Comparison of ENCODE assay signal across 25 mouse cellular contexts in the genomic region with DNA sequence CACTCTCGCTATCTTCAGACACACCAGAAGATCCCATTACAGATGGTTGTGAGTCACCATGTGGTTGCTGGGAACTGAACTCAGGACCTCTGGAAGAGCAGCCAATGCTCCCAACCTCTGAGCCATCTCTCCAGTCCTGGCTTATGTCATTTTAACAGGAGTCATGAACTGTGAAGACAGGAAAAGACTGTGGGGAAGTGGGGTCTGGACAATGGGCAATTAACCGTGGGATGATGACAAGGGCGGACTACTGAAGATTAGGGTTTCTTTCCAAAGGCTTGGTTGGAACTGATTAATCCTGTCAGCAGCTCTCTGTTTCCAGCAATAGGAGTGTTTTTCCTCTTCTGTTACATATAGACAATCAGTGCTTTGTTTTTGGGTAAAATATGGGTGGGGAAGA. TPM values are rescaled to one million over a fixed set of nuclear protein-coding genes. Genes with fewer than 3 reads are reported as not detected.
DNase-seq lines count a peak whose midpoint lies in the region; ATAC-seq and TF ChIP-seq lines count a peak whose summit lies in the region.
"Had no signal": no experiment of that assay in that cellular context is flagged by ENCODE, and none has a peak within 500 bp of the region (broad histone marks: within the 10 kb centered on the region; RNA-seq: fewer than 3 reads in every experiment).

No protein-coding gene starts in this region.

- H3K9ac ChIP-seq in heart, embryonic 12.5 days = no peak overlapping the region
- no peak overlapping the region for H3K9ac ChIP-seq in liver, adult 2 months (ENCODE audit: low read depth, low read length)
- H3K9ac ChIP-seq in liver, postnatal 0 days (replicated peaks) = no peak overlapping the region
- H3K9ac ChIP-seq in stomach, postnatal 0 days (ENCODE audit: low read length) = no peak overlapping the region
- H3K9ac ChIP-seq: forebrain, embryonic 13.5 days; heart, embryonic 13.5 days; hindbrain, embryonic 14.5 days had no signal

- 54% methylated on average over 3 of the region's 3 CpGs for WGBS in heart, embryonic 12.5 days
- WGBS in liver, adult 2 months = 85% methylated on average over 3 of the region's 3 CpGs
- WGBS in liver, postnatal 0 days (ENCODE audit: insufficient replicate concordance) = 74% methylated on average over 3 of the region's 3 CpGs
- WGBS in stomach, postnatal 0 days = 79% methylated on average over 3 of the region's 3 CpGs

- no peak overlapping the region for H3K4me2 ChIP-seq in heart, embryonic 12.5 days
- no peak overlapping the region for H3K4me2 ChIP-seq in liver, postnatal 0 days (ENCODE audit: low read depth, low read length)
- no peak overlapping the region for H3K4me2 ChIP-seq in stomach, postnatal 0 days (replicated peaks; ENCODE audit: low read depth)
- H3K4me2 ChIP-seq: forebrain, embryonic 13.5 days; heart, embryonic 13.5 days; hindbrain, embryonic 14.5 days had no signal

- no peaks in the 10 kb centered on the region for H3K36me3 ChIP-seq in heart, embryonic 12.5 days
- no peaks in the 10 kb centered on the region for H3K36me3 ChIP-seq in liver, adult 2 months (ENCODE audit: control insufficient read depth, insufficient read depth, low read length)
- H3K36me3 ChIP-seq in liver, postnatal 0 days (replicated peaks; ENCODE audit: insufficient read depth, low read length) = no peaks in the 10 kb centered on the region
- no peaks in the 10 kb centered on the region for H3K36me3 ChIP-seq in stomach, postnatal 0 days (ENCODE audit: control insufficient read depth, insufficient read depth, low read length)
- H3K36me3 ChIP-seq: forebrain, embryonic 10.5 days; G1E; heart, embryonic 13.5 days had no signal

- no peak for TF ChIP-seq CTCF in liver, adult 2 months (IDR thresholded peaks at IDR 0.05; ENCODE audit: low read depth, low read length)
- no peak for TF ChIP-seq CTCF in liver, postnatal 0 days (IDR thresholded peaks at IDR 0.05; ENCODE audit: low read depth)
- no peak for TF ChIP-seq CTCF in stomach, postnatal 0 days (IDR thresholded peaks at IDR 0.05; ENCODE audit: low read depth)

- H3K27me3 ChIP-seq in heart, embryonic 12.5 days (replicated peaks) = peaks cover 3% of the 10 kb centered on the region; the same call in 1 of the 2 replicates
- no peaks in the 10 kb centered on the region for H3K27me3 ChIP-seq in liver, adult 2 months (ENCODE audit: control insufficient read depth, insufficient read depth, low read length)
- no peaks in the 10 kb centered on the region for H3K27me3 ChIP-seq in liver, postnatal 0 days (ENCODE audit: insufficient read depth, low read length)
- H3K27me3 ChIP-seq in stomach, postnatal 0 days (ENCODE audit: control insufficient read depth, insufficient read depth, low read length) = no peaks in the 10 kb centered on the region
- H3K27me3 ChIP-seq: CH12.LX; forebrain, embryonic 13.5 days had no signal

- no peak overlapping the region for H3K4me3 ChIP-seq in heart, embryonic 12.5 days
- no peak overlapping the region for H3K4me3 ChIP-seq in liver, adult 2 months (ENCODE audit: insufficient read depth, low read depth, low read length)
- no peak overlapping the region for H3K4me3 ChIP-seq in liver, postnatal 0 days (ENCODE audit: low read depth, low read length)
- no peak overlapping the region for H3K4me3 ChIP-seq in stomach, postnatal 0 days (ENCODE audit: low read depth, low read length)
- H3K4me3 ChIP-seq: forebrain, embryonic 10.5 days; forebrain, embryonic 13.5 days; heart, embryonic 13.5 days had no signal

- no peak overlapping the region for H3K27ac ChIP-seq in heart, embryonic 12.5 days (ENCODE audit: poor library complexity, severe bottlenecking)
- no peak overlapping the region for H3K27ac ChIP-seq in liver, adult 2 months (replicated peaks; ENCODE audit: insufficient read depth, low read depth, low read length)
- H3K27ac ChIP-seq in liver, postnatal 0 days (ENCODE audit: low read depth) = no peak overlapping the region
- H3K27ac ChIP-seq in stomach, postnatal 0 days (replicated peaks) = no peak overlapping the region
- H3K27ac ChIP-seq: forebrain, embryonic 10.5 days; forebrain, embryonic 13.5 days; heart, embryonic 13.5 days; hindbrain, embryonic 14.5 days had no signal

- peaks cover 9% of the 10 kb centered on the region; the same call in 1 of the 2 replicates for H3K4me1 ChIP-seq in heart, embryonic 12.5 days (replicated peaks)
- H3K4me1 ChIP-seq in liver, adult 2 months (ENCODE audit: control insufficient read depth, insufficient read depth, low read length) = no peaks in the 10 kb centered on the region
- H3K4me1 ChIP-seq in liver, postnatal 0 days (ENCODE audit: insufficient read depth) = peaks cover 2% of the 10 kb centered on the region; the same call in 1 of the 2 replicates
- no peaks in the 10 kb centered on the region for H3K4me1 ChIP-seq in stomach, postnatal 0 days (replicated peaks; ENCODE audit: control insufficient read depth, insufficient read depth)
- H3K4me1 ChIP-seq: forebrain, embryonic 10.5 days; forebrain, embryonic 13.5 days had no signal

- TF ChIP-seq EP300 in liver, postnatal 0 days (IDR thresholded peaks at IDR 0.05; ENCODE audit: low read depth) = no peak
- no peak for TF ChIP-seq EP300 in stomach, postnatal 0 days (optimal IDR thresholded peaks at IDR 0.05)

- no peak for DNase-seq in heart, adult 18-20 months
- peak; percentile 28 for DNase-seq in liver, adult 2 months (ENCODE audit: extremely low read depth, low read depth, low spot score)
- no peak for DNase-seq in liver, postnatal 0 days
- DNase-seq in NIH3T3 (ENCODE audit: low read depth) = peak; percentile 47
- DNase-seq in stomach, postnatal 0 days (ENCODE audit: low spot score) = no peak
- no peak for DNase-seq in right cerebral cortex, adult 2 months (ENCODE audit: low spot score in 2 of 2)
- DNase-seq: adrenal gland, adult 8-10 months; adrenal gland, postnatal 25 days; B cell, adult 2 months; cerebellum, adult 18-20 months; cerebellum, adult 9-10 months; cerebellum, postnatal 14 days; gastrocnemius, postnatal 10 days; gastrocnemius, postnatal 36 days; heart, postnatal 14 days; heart, postnatal 4 days had no signal

- no peak for TF ChIP-seq POLR2A in liver, adult 2 months (IDR thresholded peaks at IDR 0.05; ENCODE audit: extremely low read depth, insufficient read depth, low read length)

- peak; percentile 53; the same call in 1 of the 2 replicates for ATAC-seq in heart, embryonic 12.5 days (ENCODE audit: insufficient number of reproducible peaks, low FRiP score)
- ATAC-seq in liver, postnatal 0 days = no peak
- no peak for ATAC-seq in stomach, postnatal 0 days (ENCODE audit: low FRiP score, low TSS enrichment)
- ATAC-seq: activated CD4-positive, CD25-positive, alpha-beta regulatory T cell, adult 4 months; forebrain, embryonic 13.5 days; forebrain, embryonic 16.5 days had no signal

- no peaks in the 10 kb centered on the region for H3K9me3 ChIP-seq in heart, embryonic 12.5 days (replicated peaks)
- no peaks in the 10 kb centered on the region for H3K9me3 ChIP-seq in liver, postnatal 0 days (ENCODE audit: low read length)
- no peaks in the 10 kb centered on the region for H3K9me3 ChIP-seq in stomach, postnatal 0 days (ENCODE audit: control insufficient read depth, low read length)
- H3K9me3 ChIP-seq: forebrain, embryonic 10.5 days; forebrain, embryonic 13.5 days; heart, embryonic 13.5 days had no signal

- no peaks in the 10 kb centered on the region for H3K79me2 ChIP-seq in liver, adult 2 months (ENCODE audit: control insufficient read depth, insufficient read depth, low read length)

RNA-seq across cellular contexts. Expression of gene Ptafr, which starts 35.9 kb away (rescaled TPM):
- 0.23 and 0.27 TPM in 2 replicates for polyA plus RNA-seq in heart, embryonic 12.5 days (2016; fragmentation: Nextera tagmentation; extraction: Ambion mirVana)
- 1 to 10 TPM; 1.3 to 1.5 TPM for total RNA-seq in heart, adult 18-20 months (2021)
- total RNA-seq in liver, adult 2 months (2014; rRNA removed) = 1.0 and 1.3 TPM in 2 replicates
- polyA plus RNA-seq in liver, adult 2 months (2012; rRNA removed) = 0.73 and 1.0 TPM in 2 replicates
- 1.0 and 1.3 TPM in 2 replicates for polyA plus RNA-seq in liver, postnatal 0 days (2015; fragmentation: Nextera tagmentation; extraction: Ambion mirVana)
- polyA plus RNA-seq in stomach, postnatal 0 days (2015; fragmentation: Nextera tagmentation; extraction: Ambion mirVana) = 0.88 and 0.90 TPM in 2 replicates

RNA-seq across cellular contexts. Expression of gene Eya3, which starts 39.0 kb away (rescaled TPM):
- 23.5 and 23.9 TPM in 2 replicates for polyA plus RNA-seq in heart, embryonic 12.5 days (2016; fragmentation: Nextera tagmentation; extraction: Ambion mirVana)
- total RNA-seq in heart, adult 18-20 months (2021) = 10 to 100 TPM; 32.5 to 33.9 TPM
- 6.7 and 6.8 TPM in 2 replicates for total RNA-seq in liver, adult 2 months (2014; rRNA removed)
- polyA plus RNA-seq in liver, adult 2 months (2012; rRNA removed) = 9.0 and 9.2 TPM in 2 replicates
- 6.0 and 6.3 TPM in 2 replicates for polyA plus RNA-seq in liver, postnatal 0 days (2015; fragmentation: Nextera tagmentation; extraction: Ambion mirVana)
- 9.9 and 10.4 TPM in 2 replicates for polyA plus RNA-seq in stomach, postnatal 0 days (2015; fragmentation: Nextera tagmentation; extraction: Ambion mirVana)

Comparison
In these comparisons a context has a peak if more than half of its experiments do, and no peak if none do; other contexts are left out.
1. DNase-seq: peak in liver, adult 2 months (single experiment) and NIH3T3 (single experiment); none in heart, adult 18-20 months (0 of 2), liver, postnatal 0 days (single experiment), stomach, postnatal 0 days (single experiment) and right cerebral cortex, adult 2 months (0 of 2).